Mouse (Mus musculus) lung, adult 2 months (tissue): ENCODE measurements around the gene Epb41.

Experiments
- CTCF ChIP-seq: fragments of 200-500 bp; IDR thresholded peaks from 2 replicates; pipeline ENCODE4 v1.5.1; 2011; ENCODE audit warnings: mild to moderate bottlenecking, low read length, control low read depth; ENCODE audit not compliant: insufficient read depth
- POLR2A ChIP-seq: fragments of 200-500 bp; IDR thresholded peaks from 2 replicates; pipeline ENCODE4 v1.6.1; 2011; ENCODE audit warnings: low read depth, mild to moderate bottlenecking, control low read depth, low read length, borderline replicate concordance; ENCODE audit errors: extremely low read depth

- TF ChIP-seq POLR2A (no peak), CTCF (no peak)
Measured at GRCm38 (mm10) chr4:131914046-131914643, 161.0 kb downstream of the Epb41 start.
